Mouse (Mus musculus) kidney, adult 2 months (tissue): ENCODE measurements around the gene Cdh4.

Source experiments
- CTCF ChIP-seq: fragments of 200-500 bp; conservative IDR thresholded peaks from 2 replicates; pipeline ENCODE4 v1.5.1; 2011; ENCODE audit warnings: low read depth, mild to moderate bottlenecking, control low read depth, low read length, moderate library complexity, mixed read lengths; ENCODE audit not compliant: insufficient read depth, insufficient read length
- POLR2A ChIP-seq: fragments of 200-500 bp; IDR thresholded peaks from one replicate; pipeline ENCODE4 v1.6.1; 2011; ENCODE audit warnings: low read depth, low read length, control low read depth

GRCm38 (mm10) chr2:179598886-179599285 lies 156.7 kb downstream of the Cdh4 start:
- TF ChIP-seq POLR2A, result no peak
- TF ChIP-seq CTCF, result no peak
